Mouse (Mus musculus) stomach, postnatal 0 days (tissue): ENCODE results near the gene Mtus2. TPM values are rescaled to one million over a fixed set of nuclear protein-coding genes. Genes with fewer than 3 reads are reported as not detected.

Experiments
- ATAC-seq: fragments of 200-750 bp; cut with Nextera tagmentation; 2 replicates; pipeline ENCODE4 v1.8.0; 2017; ENCODE audit not compliant: low FRiP score, low TSS enrichment
- DNase-seq: peaks from one replicate; pipeline ENCODE4 v3.0.0-alpha.2; 2016; ENCODE audit warnings: low spot score
- H3K27ac ChIP-seq: fragments of 300-500 bp; sonication (generic); replicated peaks from 2 replicates; pipeline ENCODE4 v1.5.1; 2014; ENCODE audit warnings: mild to moderate bottlenecking, control low read depth
- H3K27me3 ChIP-seq: fragments of 300-500 bp; sonication (generic); 2 replicates; pipeline ENCODE4 v1.6.1; 2014; ENCODE audit warnings: low read length; ENCODE audit not compliant: control insufficient read depth, insufficient read depth
- H3K36me3 ChIP-seq: fragments of 300-500 bp; sonication (generic); 2 replicates; pipeline ENCODE4 v1.6.1; 2014; ENCODE audit warnings: low read length, mixed read lengths; ENCODE audit not compliant: control insufficient read depth, insufficient read depth
- H3K4me1 ChIP-seq: fragments of 300-500 bp; sonication (generic); replicated peaks from 2 replicates; pipeline ENCODE4 v1.6.1; 2014; ENCODE audit warnings: antibody characterized with exemption; ENCODE audit not compliant: control insufficient read depth, insufficient read depth
- H3K4me2 ChIP-seq: fragments of 300-500 bp; sonication (generic); replicated peaks from 2 replicates; pipeline ENCODE4 v1.6.1; 2014; ENCODE audit warnings: low read depth, mild to moderate bottlenecking, control low read depth, moderate library complexity
- H3K4me3 ChIP-seq: fragments of 300-500 bp; sonication (generic); 2 replicates; pipeline ENCODE4 v1.5.1; 2014; ENCODE audit warnings: low read depth, low read length, control low read depth
- H3K9ac ChIP-seq: fragments of 300-500 bp; sonication (generic); 2 replicates; pipeline ENCODE4 v1.6.1; 2014; ENCODE audit warnings: mild to moderate bottlenecking, low read length, control low read depth, mixed read lengths
- H3K9me3 ChIP-seq: fragments of 300-500 bp; sonication (generic); 2 replicates; pipeline ENCODE4 v1.6.1; 2016; ENCODE audit warnings: low read length; ENCODE audit not compliant: control insufficient read depth
- CTCF ChIP-seq: IDR thresholded peaks from 2 replicates; pipeline ENCODE4 v1.5.1; 2016; ENCODE audit warnings: antibody characterized with exemption, low read depth, mild to moderate bottlenecking, moderate library complexity
- EP300 ChIP-seq: optimal IDR thresholded peaks from 2 replicates; pipeline ENCODE3; 2016; ENCODE audit warnings: antibody characterized with exemption
- WGBS: fragments of 180-500 bp; shearing (Covaris S2); extraction: QIAGEN DNeasy Blood & Tissue Kit; methylation state at CpG from one replicate; pipeline ENCODE4 v1.1.7; 2014; 5-methylcytosine and 5-hydroxymethylcytosine counted together
- polyA plus RNA-seq: library from polyadenylated mRNA; unstranded; fragments of >200 nt; fragmentation: Nextera tagmentation; extraction: Ambion mirVana; gene quantifications from 2 replicates; pipeline ENCODE4 v1.2.1, GENCODE M21; 2015

Mtus2 gene
- polyA plus RNA-seq, 1 experiment from 2014 or later, result 12.3 TPM

- no peak for ATAC-seq
- no peaks in the 10 kb centered on the region for H3K36me3 ChIP-seq
- H3K9me3 ChIP-seq, result no peaks in the 10 kb centered on the region
- 87% methylated on average over 5 of the region's 5 CpGs for WGBS
- H3K4me3 ChIP-seq, result no peak overlapping the region
- H3K9ac ChIP-seq, result no peak overlapping the region
- TF ChIP-seq CTCF (no peak), EP300 (no peak)
- no peak for DNase-seq
- H3K27me3 ChIP-seq, result no peaks in the 10 kb centered on the region
- H3K27ac ChIP-seq, result no peak overlapping the region
- H3K4me2 ChIP-seq, result no peak overlapping the region
- no peaks in the 10 kb centered on the region for H3K4me1 ChIP-seq
These were observed 330.4 kb downstream of the Mtus2 start for GRCm38 (mm10) chr5:148287529-148287928.

- TF ChIP-seq EP300 (no peak), CTCF (no peak)
- Histone ChIP-seq H3K4me2 (no peak overlapping the region), H3K9me3 (no peaks in the 10 kb centered on the region), H3K27ac (no peak overlapping the region), H3K36me3 (no peaks in the 10 kb centered on the region), H3K27me3 (no peaks in the 10 kb centered on the region), H3K4me1 (no peaks in the 10 kb centered on the region), H3K9ac (no peak overlapping the region), H3K4me3 (no peak overlapping the region)
- WGBS, result 71% methylated on average over 18 of the region's 18 CpGs
- DNase-seq (no peak), ATAC-seq (no peak)
These were observed 331.7 kb downstream of the Mtus2 start for GRCm38 (mm10) chr5:148288804-148289203.

- TF ChIP-seq EP300 (no peak), CTCF (no peak)
- Histone ChIP-seq H3K27me3 (no peaks in the 10 kb centered on the region), H3K36me3 (no peaks in the 10 kb centered on the region), H3K4me2 (no peak overlapping the region), H3K4me3 (no peak overlapping the region), H3K9ac (no peak overlapping the region), H3K27ac (no peak overlapping the region), H3K9me3 (no peaks in the 10 kb centered on the region), H3K4me1 (no peaks in the 10 kb centered on the region)
- ATAC-seq (no peak), DNase-seq (no peak)
- 69% methylated on average over 7 of the region's 7 CpGs for WGBS
These were observed 332.8 kb downstream of the Mtus2 start for GRCm38 (mm10) chr5:148289951-148290350.

GRCm38 (mm10) chr5:148292862-148293261 is 335.7 kb downstream of the Mtus2 start:
- Histone ChIP-seq H3K27ac (no peak overlapping the region), H3K9ac (no peak overlapping the region), H3K4me1 (no peaks in the 10 kb centered on the region), H3K4me3 (no peak overlapping the region), H3K9me3 (no peaks in the 10 kb centered on the region), H3K36me3 (no peaks in the 10 kb centered on the region), H3K4me2 (no peak overlapping the region), H3K27me3 (no peaks in the 10 kb centered on the region)
- WGBS, result 82% methylated on average over 7 of the region's 7 CpGs
- no peak for DNase-seq
- TF ChIP-seq EP300, result no peak
- no peak for TF ChIP-seq CTCF
- ATAC-seq, result no peak

- Histone ChIP-seq H3K36me3 (no peaks in the 10 kb centered on the region), H3K9me3 (no peaks in the 10 kb centered on the region), H3K4me3 (no peak overlapping the region), H3K4me2 (no peak overlapping the region), H3K9ac (no peak overlapping the region), H3K27ac (no peak overlapping the region), H3K27me3 (no peaks in the 10 kb centered on the region), H3K4me1 (no peaks in the 10 kb centered on the region)
- WGBS, result 85% methylated on average over 7 of the region's 7 CpGs
- DNase-seq, result peak; percentile 33
- no peak for TF ChIP-seq EP300
- TF ChIP-seq CTCF, result peak; percentile 72
- no peak for ATAC-seq
These were observed 336.2 kb downstream of the Mtus2 start for GRCm38 (mm10) chr5:148293346-148293745.

GRCm38 (mm10) chr5:148302968-148303367 is 345.8 kb downstream of the Mtus2 start:
- no peak for TF ChIP-seq CTCF
- TF ChIP-seq EP300, result no peak
- Histone ChIP-seq H3K27me3 (no peaks in the 10 kb centered on the region), H3K9me3 (no peaks in the 10 kb centered on the region), H3K4me2 (no peak overlapping the region), H3K27ac (no peak overlapping the region), H3K36me3 (no peaks in the 10 kb centered on the region), H3K4me1 (no peaks in the 10 kb centered on the region), H3K9ac (no peak overlapping the region), H3K4me3 (no peak overlapping the region)
- no peak for DNase-seq
- WGBS, result 77% methylated on average over 11 of the region's 11 CpGs
- no peak for ATAC-seq
